Mouse (Mus musculus) ES-Bruce4 (cell line): ENCODE measurements around the gene Tmem201.

Experiments
- CTCF ChIP-seq: IDR thresholded peaks from one replicate; pipeline ENCODE4 v1.8.1; 2011; ENCODE audit warnings: low read depth, low read length
- EP300 ChIP-seq: IDR thresholded peaks from 2 replicates; pipeline ENCODE4 v1.6.1; 2011; ENCODE audit warnings: low read depth, low read length; ENCODE audit not compliant: insufficient read depth
- POLR2A ChIP-seq: IDR thresholded peaks from one replicate; pipeline ENCODE4 v1.8.1; 2011; ENCODE audit warnings: low read length; ENCODE audit not compliant: insufficient read depth

DNA sequence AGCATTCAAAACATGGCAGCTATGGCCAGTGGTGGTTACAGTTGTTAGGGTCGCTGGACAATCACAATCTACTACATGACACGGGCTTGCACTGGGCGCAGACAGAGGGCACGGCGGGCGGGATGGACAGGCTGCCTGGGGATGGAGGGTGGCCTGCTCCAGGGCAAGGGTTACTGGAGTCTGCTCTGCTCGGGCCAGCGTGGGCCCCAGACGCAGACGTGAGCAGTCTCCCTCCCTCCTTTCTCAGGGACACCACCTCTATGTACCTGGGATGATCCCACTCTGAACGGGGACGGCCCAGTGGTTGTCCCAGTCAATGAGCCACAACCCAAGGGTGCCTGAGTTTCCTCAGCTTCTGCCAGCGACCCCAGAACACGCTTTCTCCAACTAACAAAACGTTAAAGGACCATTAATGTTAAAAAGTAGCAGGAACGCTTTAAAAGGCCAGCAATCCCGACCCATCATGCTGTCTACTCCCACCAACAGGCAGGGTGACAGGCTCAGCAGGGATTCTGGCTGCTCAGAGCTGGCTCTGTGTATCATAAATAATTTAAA, 12.9 kb downstream of the Tmem201 start:
- TF ChIP-seq CTCF (no peak), POLR2A (no peak), EP300 (no peak)
